Mouse (Mus musculus) gastrocnemius, postnatal 25 days (tissue): ENCODE results near the gene Pcx. TPM values are rescaled to one million over a fixed set of nuclear protein-coding genes. Genes with fewer than 3 reads are reported as not detected.

Experiments used
- DNase-seq: peaks from one replicate; pipeline ENCODE4 v3.0.0; 2022
- microRNA-seq, 2 experiments: library from miRNA; unstranded; fragments of <30 nt; microRNA quantifications; one replicate each; pipeline ENCODE4 v1.2.0; 2021; ENCODE audit warnings: borderline replicate concordance in 2 of 2
- total RNA-seq, 2 experiments: library from RNA; stranded (reverse); gene quantifications; 1 replicate in 1 of 2; 2 replicates in 1 of 2; pipeline ENCODE4 v1.2.3; 2021

The Pcx gene
- total RNA-seq, 2 experiments from 2014 or later: 44.6 to 59.3 TPM

GRCm38 (mm10) chr19:4620721-4621120 lies 110.4 kb downstream of the Pcx start:
- no peak for DNase-seq

GRCm38 (mm10) chr19:4622780-4623179 lies 112.5 kb downstream of the Pcx start:
- no peak for DNase-seq

GRCm38 (mm10) chr19:4623419-4623818 lies 113.1 kb downstream of the Pcx start:
- no peak for DNase-seq

GRCm38 (mm10) chr19:4624006-4624405 lies 113.7 kb downstream of the Pcx start:
- DNase-seq: no peak

- DNase-seq: no peak
These were observed 114.3 kb downstream of the Pcx start for GRCm38 (mm10) chr19:4624406-4625178.

- peak; percentile 88 for DNase-seq
These were observed 115.0 kb downstream of the Pcx start, which contains the start of gene Rce1 for GRCm38 (mm10) chr19:4625179-4625828. Gene Rce1, minus strand, starts transcription at chr19:4625641.

GRCm38 (mm10) chr19:4625829-4626535 lies 115.7 kb downstream of the Pcx start:
- no peak for DNase-seq

- DNase-seq: no peak
These were observed 118.5 kb downstream of the Pcx start for GRCm38 (mm10) chr19:4628819-4629218.

- DNase-seq: no peak
These were observed 125.7 kb downstream of the Pcx start for GRCm38 (mm10) chr19:4635986-4636385.

- no peak for DNase-seq
These were observed 134.0 kb downstream of the Pcx start for GRCm38 (mm10) chr19:4644271-4644670.

GRCm38 (mm10) chr19:4646917-4647492 lies 136.7 kb downstream of the Pcx start:
- no peak for DNase-seq

GRCm38 (mm10) chr19:4658156-4658555 lies 147.9 kb downstream of the Pcx start:
- DNase-seq: no peak

GRCm38 (mm10) chr19:4666815-4667214 lies 156.5 kb downstream of the Pcx start:
- no peak for DNase-seq

GRCm38 (mm10) chr19:4670776-4671175 lies 160.5 kb downstream of the Pcx start:
- no peak for DNase-seq

Small RNAs within 50 kb of the gene (microRNA-seq; reads per million reads assigned to microRNA genes)
- 0 reads per million in 2 experiments for gene Mir6986

Other genes with a start within 250 kb of the Pcx start
- gene Ssh3, start 241.3 kb upstream of the Pcx start, total RNA-seq: 1 to 10 TPM; 3.4 to 3.9 TPM
- under 1 TPM; 0.33 to 0.64 TPM for gene Ankrd13d, start 227.3 kb upstream of the Pcx start, total RNA-seq
- 10 to 100 TPM; 39.2 to 47.9 TPM for gene Grk2, start 204.2 kb upstream of the Pcx start, total RNA-seq
- gene Kdm2a, start 112.2 kb upstream of the Pcx start, total RNA-seq: 10 to 100 TPM; 26.5 to 28.3 TPM
- gene Rhod, start 71.0 kb upstream of the Pcx start, total RNA-seq: under 1 TPM; 0.56 to 0.75 TPM
- gene Syt12, start 33.0 kb upstream of the Pcx start, total RNA-seq: 1 to 10 TPM; 6.5 to 8.5 TPM
- under 1 TPM in 1 of 2 experiments, not detected in 1; 0.99 TPM for gene 2010003K11Rik, start 11.9 kb upstream of the Pcx start, total RNA-seq
- 1 to 10 TPM; 1.4 to 1.5 TPM for gene Lrfn4, start 105.2 kb downstream of the Pcx start, total RNA-seq
- gene Rce1, start 115.2 kb downstream of the Pcx start, total RNA-seq: 1 to 10 TPM; 3.9 to 6.5 TPM
- gene Gm960, start 188.2 kb downstream of the Pcx start, total RNA-seq: not detected
- gene Sptbn2, start 200.7 kb downstream of the Pcx start, total RNA-seq: under 1 TPM; 0.08 to 0.31 TPM
- gene Rbm4b, start 246.0 kb downstream of the Pcx start, total RNA-seq: 1 to 10 TPM; 1.9 to 2.1 TPM